Mouse (Mus musculus) midbrain, embryonic 15.5 days (tissue): ENCODE data around the gene Mthfsd. TPM values are rescaled to one million over a fixed set of nuclear protein-coding genes. Genes with fewer than 3 reads are reported as not detected.
"Not testable (repeated sequence)": the region's sequence is repeated elsewhere in the genome, so short reads cannot be mapped to it uniquely, and the experiment has no call there.

Experiments
- ATAC-seq: fragments of 200-750 bp; cut with Nextera tagmentation; replicated peaks from 2 replicates; pipeline ENCODE4 v1.8.0; 2017; ENCODE audit warnings: moderate TSS enrichment
- H3K27ac ChIP-seq: fragments of 300-500 bp; sonication (generic); 2 replicates; pipeline ENCODE4 v1.5.1; 2015; ENCODE audit warnings: mild to moderate bottlenecking, inconsistent platforms
- H3K27me3 ChIP-seq: fragments of 300-500 bp; sonication (generic); replicated peaks from 2 replicates; pipeline ENCODE4 v1.6.1; 2015; ENCODE audit warnings: inconsistent platforms
- H3K36me3 ChIP-seq: fragments of 300-500 bp; sonication (generic); replicated peaks from 2 replicates; pipeline ENCODE4 v1.6.1; 2015; ENCODE audit warnings: inconsistent platforms
- H3K4me1 ChIP-seq: fragments of 300-500 bp; sonication (generic); 2 replicates; pipeline ENCODE4 v1.6.1; 2015; ENCODE audit warnings: inconsistent platforms
- H3K4me2 ChIP-seq: fragments of 300-500 bp; sonication (generic); 2 replicates; pipeline ENCODE4 v1.6.1; 2015; ENCODE audit warnings: inconsistent platforms, mild to moderate bottlenecking, moderate library complexity
- H3K4me3 ChIP-seq: fragments of 300-500 bp; sonication (generic); 2 replicates; pipeline ENCODE4 v1.5.1; 2015; ENCODE audit warnings: mild to moderate bottlenecking, inconsistent platforms
- H3K9ac ChIP-seq: fragments of 300-500 bp; sonication (generic); 2 replicates; pipeline ENCODE4 v1.6.1; 2015; ENCODE audit warnings: mild to moderate bottlenecking, inconsistent platforms
- H3K9me3 ChIP-seq: fragments of 300-500 bp; sonication (generic); 2 replicates; pipeline ENCODE4 v1.6.1; 2016; ENCODE audit warnings: inconsistent platforms
- WGBS: fragments of 180-500 bp; shearing (Covaris S2); methylation state at CpG from one replicate; pipeline ENCODE4 v1.1.7; 2015; ENCODE audit warnings: mixed read lengths; 5-methylcytosine and 5-hydroxymethylcytosine counted together
- polyA plus RNA-seq: library from polyadenylated mRNA; unstranded; fragments of >200 nt; fragmentation: Nextera tagmentation; extraction: Ambion mirVana; gene quantifications from 2 replicates; pipeline ENCODE4 v1.2.1, GENCODE M21; 2015

Gene Mthfsd
- polyA plus RNA-seq: 51.1 and 52.3 TPM in 2 replicates

GRCm38 (mm10) chr8:121107668-121108656, at the start of gene Mthfsd:
TSS of gene Mthfsd (minus strand) at chr8:121108392.
- Histone ChIP-seq H3K9ac (peak within 1 kb of the TSS; percentile 87), H3K4me2 (peak within 1 kb of the TSS; percentile 79), H3K4me3 (peak within 1 kb of the TSS; percentile 72), H3K9me3 (no peaks in the 10 kb centered on the region), H3K36me3 (no peaks in the 10 kb centered on the region; the same call in 1 of the 2 replicates), H3K27ac (peak within 1 kb of the TSS; percentile 84), H3K27me3 (peaks cover 14% of the 10 kb centered on the region), H3K4me1 (peaks cover 15% of the 10 kb centered on the region)
- peak; percentile 94 for ATAC-seq
- WGBS: under 1% methylated on average over 75 of the region's 75 CpGs

- H3K9ac ChIP-seq: no peak overlapping the region
- ATAC-seq: no peak
- no peak overlapping the region for H3K4me3 ChIP-seq
- H3K9me3 ChIP-seq: no peaks in the 10 kb centered on the region
- no peak overlapping the region for H3K27ac ChIP-seq
- H3K27me3 ChIP-seq: no peaks in the 10 kb centered on the region
- no peak overlapping the region for H3K4me2 ChIP-seq
- H3K36me3 ChIP-seq: no peaks in the 10 kb centered on the region
- WGBS: 89% methylated on average over 7 of the region's 7 CpGs
- H3K4me1 ChIP-seq: no peaks in the 10 kb centered on the region
These were observed 48.8 kb upstream of the Mthfsd start for GRCm38 (mm10) chr8:121156990-121157491.

- Histone ChIP-seq H3K9ac (no peak overlapping the region), H3K9me3 (no peaks in the 10 kb centered on the region), H3K4me3 (no peak overlapping the region), H3K4me1 (no peaks in the 10 kb centered on the region), H3K36me3 (no peaks in the 10 kb centered on the region), H3K4me2 (no peak overlapping the region), H3K27ac (no peak overlapping the region), H3K27me3 (no peaks in the 10 kb centered on the region)
- ATAC-seq: no peak
- WGBS: 74% methylated on average over 12 of the region's 12 CpGs
These were observed 44.2 kb upstream of the Mthfsd start for GRCm38 (mm10) chr8:121152394-121152793.

GRCm38 (mm10) chr8:121148573-121149083, 40.4 kb upstream of the Mthfsd start:
- no peaks in the 10 kb centered on the region for H3K36me3 ChIP-seq
- H3K9ac ChIP-seq: no peak overlapping the region
- H3K4me2 ChIP-seq: no peak overlapping the region
- no peak overlapping the region for H3K4me3 ChIP-seq
- ATAC-seq: no peak
- no peaks in the 10 kb centered on the region for H3K4me1 ChIP-seq
- H3K27me3 ChIP-seq: no peaks in the 10 kb centered on the region
- 52% methylated on average over 8 of the region's 8 CpGs for WGBS
- no peaks in the 10 kb centered on the region for H3K9me3 ChIP-seq
- H3K27ac ChIP-seq: no peak overlapping the region

GRCm38 (mm10) chr8:121145457-121146134, 37.4 kb upstream of the Mthfsd start:
- not testable (repeated sequence) for H3K4me2 ChIP-seq, H3K9me3 ChIP-seq, H3K27ac ChIP-seq, H3K9ac ChIP-seq, H3K36me3 ChIP-seq, H3K4me1 ChIP-seq, H3K4me3 ChIP-seq, ATAC-seq, H3K27me3 ChIP-seq
- 77% methylated on average over 4 of the region's 6 CpGs for WGBS

GRCm38 (mm10) chr8:121136856-121137255, 28.7 kb upstream of the Mthfsd start:
- Histone ChIP-seq H3K4me2 (no peak overlapping the region), H3K4me1 (no peaks in the 10 kb centered on the region), H3K4me3 (no peak overlapping the region), H3K9me3 (no peaks in the 10 kb centered on the region), H3K27ac (no peak overlapping the region), H3K36me3 (no peaks in the 10 kb centered on the region), H3K27me3 (peaks cover 11% of the 10 kb centered on the region), H3K9ac (no peak overlapping the region)
- 92% methylated on average over 6 of the region's 6 CpGs for WGBS
- no peak for ATAC-seq

GRCm38 (mm10) chr8:121134512-121134911, 26.3 kb upstream of the Mthfsd start:
- no peaks in the 10 kb centered on the region for H3K36me3 ChIP-seq
- H3K9ac ChIP-seq: no peak overlapping the region
- H3K27me3 ChIP-seq: peaks cover 33% of the 10 kb centered on the region
- no peak overlapping the region for H3K27ac ChIP-seq
- no peaks in the 10 kb centered on the region for H3K9me3 ChIP-seq
- H3K4me1 ChIP-seq: no peaks in the 10 kb centered on the region
- no peak for ATAC-seq
- no peak overlapping the region for H3K4me2 ChIP-seq
- WGBS: 87% methylated on average over 11 of the region's 11 CpGs
- no peak overlapping the region for H3K4me3 ChIP-seq

GRCm38 (mm10) chr8:121134102-121134501, 25.9 kb upstream of the Mthfsd start:
- no peaks in the 10 kb centered on the region for H3K36me3 ChIP-seq
- 88% methylated on average over 10 of the region's 10 CpGs for WGBS
- no peaks in the 10 kb centered on the region for H3K9me3 ChIP-seq
- ATAC-seq: no peak
- no peak overlapping the region for H3K27ac ChIP-seq
- no peak overlapping the region for H3K4me2 ChIP-seq
- no peak overlapping the region for H3K4me3 ChIP-seq
- peaks cover 37% of the 10 kb centered on the region for H3K27me3 ChIP-seq
- no peak overlapping the region for H3K9ac ChIP-seq
- 0 out of 2 replicates have a peak, but pooled peaks cover 2% of the 10 kb centered on the region for H3K4me1 ChIP-seq

GRCm38 (mm10) chr8:121132961-121133513, 24.8 kb upstream of the Mthfsd start:
- Histone ChIP-seq H3K4me1 (peaks cover 12% of the 10 kb centered on the region), H3K4me3 (no peak overlapping the region), H3K27me3 (peaks cover 47% of the 10 kb centered on the region), H3K9me3 (no peaks in the 10 kb centered on the region), H3K9ac (no peak overlapping the region), H3K27ac (no peak overlapping the region), H3K4me2 (no peak overlapping the region), H3K36me3 (no peaks in the 10 kb centered on the region)
- no peak for ATAC-seq
- 72% methylated on average over 5 of the region's 5 CpGs for WGBS

GRCm38 (mm10) chr8:121130522-121130921, 22.3 kb upstream of the Mthfsd start:
- Histone ChIP-seq H3K9me3 (no peaks in the 10 kb centered on the region), H3K9ac (no peak overlapping the region), H3K4me2 (no peak overlapping the region), H3K27me3 (peaks cover 71% of the 10 kb centered on the region), H3K27ac (no peak overlapping the region), H3K36me3 (no peaks in the 10 kb centered on the region), H3K4me3 (no peak overlapping the region), H3K4me1 (peaks cover 18% of the 10 kb centered on the region)
- ATAC-seq: no peak
- WGBS: 30% methylated on average over 5 of the region's 5 CpGs

- Histone ChIP-seq H3K9ac (no peak overlapping the region), H3K27me3 (peaks cover 82% of the 10 kb centered on the region), H3K4me3 (no peak overlapping the region), H3K9me3 (no peaks in the 10 kb centered on the region), H3K4me1 (peaks cover 18% of the 10 kb centered on the region), H3K36me3 (no peaks in the 10 kb centered on the region), H3K27ac (no peak overlapping the region), H3K4me2 (no peak overlapping the region)
- no peak for ATAC-seq
- 13% methylated on average over 16 of the region's 16 CpGs for WGBS
These were observed 21.2 kb upstream of the Mthfsd start for GRCm38 (mm10) chr8:121129265-121129940.
